Mouse (Mus musculus) stomach, embryonic 15.5 days (tissue): ENCODE measurements around the gene Mfsd12. TPM values are rescaled to one million over a fixed set of nuclear protein-coding genes. Genes with fewer than 3 reads are reported as not detected.

Source experiments
- ATAC-seq: fragments of 200-750 bp; cut with Nextera tagmentation; 2 replicates; pipeline ENCODE4 v1.8.0; 2017; ENCODE audit warnings: low read depth, moderate number of reproducible peaks, moderate TSS enrichment; ENCODE audit not compliant: insufficient read depth, low FRiP score
- H3K27ac ChIP-seq: fragments of 300-500 bp; sonication (generic); 2 replicates; pipeline ENCODE4 v1.5.1; 2015; ENCODE audit warnings: mild to moderate bottlenecking, inconsistent platforms
- H3K27me3 ChIP-seq: fragments of 300-500 bp; sonication (generic); replicated peaks from 2 replicates; pipeline ENCODE4 v1.6.1; 2015; ENCODE audit warnings: inconsistent platforms
- H3K36me3 ChIP-seq: fragments of 300-500 bp; sonication (generic); 2 replicates; pipeline ENCODE4 v1.6.1; 2015; ENCODE audit warnings: inconsistent platforms
- H3K4me1 ChIP-seq: fragments of 300-500 bp; sonication (generic); 2 replicates; pipeline ENCODE4 v1.6.1; 2015; ENCODE audit warnings: inconsistent platforms
- H3K4me2 ChIP-seq: fragments of 300-500 bp; sonication (generic); 2 replicates; pipeline ENCODE4 v1.6.1; 2015; ENCODE audit warnings: mild to moderate bottlenecking, inconsistent platforms
- H3K4me3 ChIP-seq: fragments of 300-500 bp; sonication (generic); replicated peaks from 2 replicates; pipeline ENCODE4 v1.5.1; 2015; ENCODE audit warnings: inconsistent platforms
- H3K9ac ChIP-seq: fragments of 300-500 bp; sonication (generic); 2 replicates; pipeline ENCODE4 v1.6.1; 2015; ENCODE audit warnings: inconsistent platforms
- H3K9me3 ChIP-seq: fragments of 300-500 bp; sonication (generic); 2 replicates; pipeline ENCODE4 v1.6.1; 2016; ENCODE audit warnings: inconsistent platforms
- whole genome bisulfite sequencing: fragments of 180-500 bp; shearing (Covaris S2); methylation state at CpG from one replicate; pipeline ENCODE4 v1.1.7; 2015; 5-methylcytosine and 5-hydroxymethylcytosine counted together
- polyA plus RNA-seq: library from polyadenylated mRNA; unstranded; fragments of >200 nt; fragmentation: Nextera tagmentation; extraction: Ambion mirVana; gene quantifications from 2 replicates; pipeline ENCODE4 v1.2.1, GENCODE M21; 2015

Mfsd12 gene
- polyA plus RNA-seq, 1 experiment from 2014 or later = 12.8 TPM

DNA sequence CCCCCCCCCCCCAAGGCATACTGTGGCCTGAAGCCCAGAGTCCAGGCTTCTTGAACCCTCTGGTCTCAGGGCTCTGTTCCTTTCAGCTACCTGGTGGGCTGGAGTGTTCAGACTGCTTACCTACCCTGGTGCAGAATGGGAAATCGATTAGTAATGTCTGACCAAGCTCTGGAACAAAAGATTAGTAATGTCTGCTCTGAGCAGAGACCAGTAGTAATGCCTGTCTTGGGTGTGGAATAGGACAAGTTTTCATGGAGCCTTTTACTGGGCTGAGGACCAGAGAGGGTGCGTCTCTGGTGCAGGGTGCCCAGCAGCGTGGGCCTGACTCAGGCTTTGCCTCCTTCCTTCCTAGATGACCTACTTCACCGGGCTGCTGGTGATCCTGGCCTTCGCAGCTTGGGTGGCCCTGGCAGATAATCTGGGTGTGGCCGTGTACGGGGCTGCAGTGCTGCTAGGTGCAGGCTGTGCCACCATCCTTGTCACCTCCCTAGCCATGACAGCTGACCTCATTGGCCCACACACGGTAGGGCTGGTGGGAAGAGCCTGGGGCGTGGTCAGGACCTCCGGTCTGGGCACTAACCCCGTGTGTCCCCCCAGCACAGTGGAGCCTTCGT, 5.2 kb downstream of the Mfsd12 start:
- Histone ChIP-seq H3K9me3 (no peaks in the 10 kb centered on the region), H3K4me1 (peaks cover 55% of the 10 kb centered on the region), H3K4me3 (no peak overlapping the region; the same call in 1 of the 2 replicates), H3K4me2 (peak overlapping the region; percentile 55), H3K9ac (no peak overlapping the region), H3K36me3 (peaks cover 8% of the 10 kb centered on the region), H3K27me3 (no peaks in the 10 kb centered on the region; the same call in 1 of the 2 replicates), H3K27ac (peak overlapping the region; percentile 75)
- WGBS = 59% methylated on average over 12 of the region's 12 CpGs
- ATAC-seq = peak; percentile 51

DNA sequence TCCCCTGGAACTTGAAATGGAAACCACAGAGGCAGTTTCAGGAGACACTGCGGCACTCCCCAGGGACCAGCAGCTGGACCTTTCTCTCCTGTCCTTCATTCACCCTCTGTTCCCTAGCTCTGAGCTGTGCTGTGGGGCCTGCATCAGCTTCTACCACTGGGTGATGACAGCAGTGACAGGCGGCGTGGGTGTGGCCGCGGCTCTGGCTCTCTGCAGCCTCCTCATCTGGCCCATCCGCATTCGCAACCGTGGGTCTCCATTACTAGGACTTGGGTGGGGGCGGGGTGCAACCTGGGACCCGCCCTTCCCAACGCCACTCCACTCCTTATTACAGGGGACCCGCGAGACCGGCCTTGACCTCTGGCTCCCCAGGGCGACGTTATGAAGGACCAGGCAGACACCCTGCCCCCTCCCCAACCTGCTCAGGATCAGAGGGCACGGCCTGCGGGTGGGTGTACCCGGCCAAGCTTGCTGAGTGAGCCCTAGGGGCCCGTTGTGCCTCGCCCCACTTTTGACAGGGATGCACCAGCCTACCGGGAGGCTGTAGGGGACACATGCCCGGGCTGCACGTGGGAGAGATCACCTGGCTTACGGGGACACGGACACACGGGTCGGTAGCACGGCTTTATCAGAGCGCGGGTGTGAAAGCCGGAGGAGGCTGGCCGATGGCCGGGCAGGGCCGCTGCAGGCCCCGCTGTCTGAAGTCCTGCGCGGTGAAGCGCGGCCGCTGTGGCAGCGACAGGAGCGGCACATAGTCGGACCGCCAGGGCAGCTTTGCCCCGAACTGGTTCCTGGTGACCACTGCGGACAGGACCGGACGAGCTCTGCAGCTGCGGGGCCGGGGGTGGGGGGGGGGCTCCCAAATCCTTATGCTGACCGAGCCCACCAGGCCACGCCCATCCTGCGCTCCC, 6.4 kb downstream of the Mfsd12 start:
- no peak overlapping the region for H3K9ac ChIP-seq
- no peaks in the 10 kb centered on the region; the same call in 1 of the 2 replicates for H3K27me3 ChIP-seq
- H3K4me3 ChIP-seq = peak overlapping the region; percentile 26
- H3K4me2 ChIP-seq = peak overlapping the region; percentile 55
- H3K4me1 ChIP-seq = peaks cover 48% of the 10 kb centered on the region
- peak overlapping the region; percentile 75 for H3K27ac ChIP-seq
- peaks cover 21% of the 10 kb centered on the region for H3K36me3 ChIP-seq
- no peak for ATAC-seq
- no peaks in the 10 kb centered on the region for H3K9me3 ChIP-seq
- WGBS = 19% methylated on average over 54 of the region's 54 CpGs

DNA sequence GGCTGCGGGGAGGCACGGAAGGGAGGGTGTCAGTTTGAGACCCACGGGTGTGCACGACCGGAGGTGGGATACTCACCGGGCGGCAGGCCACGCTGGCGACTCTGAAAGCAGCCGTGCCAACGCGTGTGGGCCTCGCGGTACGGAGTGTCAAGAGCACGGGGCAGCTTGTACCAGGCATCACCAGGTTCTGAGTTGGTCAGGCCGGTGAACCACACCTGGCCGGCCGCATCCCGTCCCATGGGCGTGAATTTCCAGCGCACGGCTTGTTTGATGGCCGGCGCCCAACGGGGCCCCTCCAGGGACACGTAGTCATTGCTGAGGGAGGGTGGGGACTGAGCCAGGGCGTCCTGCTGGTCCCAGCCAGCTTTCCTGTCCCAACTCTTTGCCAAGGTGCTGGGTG, 7.4 kb downstream of the Mfsd12 start:
- H3K9me3 ChIP-seq = no peaks in the 10 kb centered on the region
- H3K4me2 ChIP-seq = peak overlapping the region; percentile 55
- no peak overlapping the region for H3K9ac ChIP-seq
- H3K36me3 ChIP-seq = peaks cover 30% of the 10 kb centered on the region
- H3K4me3 ChIP-seq = peak overlapping the region; percentile 26
- H3K27me3 ChIP-seq = no peaks in the 10 kb centered on the region; the same call in 1 of the 2 replicates
- 0 out of 2 replicates have a peak, but pooled peaks have one; percentile 6 for ATAC-seq
- H3K4me1 ChIP-seq = peaks cover 39% of the 10 kb centered on the region
- 17% methylated on average over 28 of the region's 28 CpGs for WGBS
- peak overlapping the region; percentile 38; the same call in 1 of the 2 replicates for H3K27ac ChIP-seq

DNA sequence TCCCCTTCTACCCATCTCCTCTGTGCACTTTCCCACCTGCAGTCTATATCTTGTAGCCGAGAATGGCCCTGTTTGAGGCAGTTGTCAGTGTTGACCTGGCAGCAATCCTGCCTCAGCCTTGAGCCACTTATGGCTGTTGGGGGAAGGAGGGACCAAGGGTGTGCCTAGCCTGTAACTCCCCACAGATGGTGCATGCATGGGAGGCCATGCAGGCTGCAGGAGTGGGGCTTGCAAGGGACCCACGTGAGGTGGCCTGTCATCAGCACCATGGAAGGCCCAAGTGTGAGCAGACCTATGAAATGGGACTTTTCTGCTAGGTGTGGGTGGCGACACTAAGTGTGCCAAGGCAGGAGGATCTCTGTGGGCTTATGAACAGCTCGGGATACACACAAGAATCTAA, 7.8 kb downstream of the Mfsd12 start:
- ATAC-seq = no peak
- peak overlapping the region; percentile 55; the same call in 1 of the 2 replicates for H3K4me2 ChIP-seq
- peaks cover 35% of the 10 kb centered on the region for H3K36me3 ChIP-seq
- H3K4me3 ChIP-seq = no peak overlapping the region
- H3K27me3 ChIP-seq = no peaks in the 10 kb centered on the region; the same call in 1 of the 2 replicates
- no peak overlapping the region for H3K9ac ChIP-seq
- peak overlapping the region; percentile 38; the same call in 1 of the 2 replicates for H3K27ac ChIP-seq
- H3K4me1 ChIP-seq = peaks cover 39% of the 10 kb centered on the region
- no peaks in the 10 kb centered on the region for H3K9me3 ChIP-seq
- WGBS = 32% methylated on average over 4 of the region's 4 CpGs

DNA sequence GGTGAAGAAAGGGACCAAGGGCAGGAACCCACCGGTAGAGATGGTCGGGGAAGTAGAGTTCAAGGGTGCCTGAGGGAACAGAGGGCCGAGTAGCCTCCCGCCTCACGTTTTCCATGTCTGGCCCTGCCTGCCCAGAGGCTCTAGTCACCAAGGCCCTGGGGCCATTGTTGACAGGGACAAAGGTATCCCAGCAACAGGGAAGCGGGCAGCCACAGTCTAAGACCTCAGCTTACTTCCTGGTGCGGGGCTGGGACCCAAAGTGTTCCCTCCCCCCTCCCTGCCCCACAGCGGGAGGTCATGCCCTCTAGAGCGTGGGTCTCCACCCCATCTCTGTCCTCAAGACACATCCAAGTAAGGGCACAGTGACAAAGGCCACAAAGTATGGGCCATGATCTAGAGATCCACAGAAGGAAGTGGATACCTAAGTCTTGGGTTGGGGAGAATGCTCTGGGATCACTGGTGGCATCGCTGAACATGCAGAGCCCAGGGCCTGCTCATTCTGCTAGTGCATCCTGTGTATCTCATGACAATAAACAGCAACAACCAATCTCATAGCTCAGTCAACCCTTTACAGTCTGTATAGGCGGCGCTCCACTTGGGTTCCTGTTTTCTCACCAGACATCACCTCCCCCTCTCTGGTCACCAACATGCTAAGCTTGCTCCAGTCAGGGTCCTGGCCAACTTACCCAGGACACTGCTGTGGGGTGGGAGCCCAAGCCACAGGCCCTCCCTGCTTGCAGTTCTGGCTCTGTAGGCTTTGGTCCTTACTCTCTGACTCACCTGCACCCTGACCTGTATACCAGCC, 8.6 kb downstream of the Mfsd12 start, which contains the start of gene 4930404N11Rik:
4930404N11Rik (minus strand) TSS at position 145 of the 805 bp plus-strand sequence.
- Histone ChIP-seq H3K9me3 (no peaks in the 10 kb centered on the region), H3K27ac (peak within 1 kb of the TSS; percentile 51; the same call in 1 of the 2 replicates), H3K27me3 (no peaks in the 10 kb centered on the region; the same call in 1 of the 2 replicates), H3K4me2 (peak within 1 kb of the TSS; percentile 55), H3K4me3 (peak within 1 kb of the TSS; percentile 26), H3K36me3 (peaks cover 43% of the 10 kb centered on the region), H3K9ac (peak within 1 kb of the TSS; percentile 5; the same call in 1 of the 2 replicates), H3K4me1 (peaks cover 38% of the 10 kb centered on the region)
- 34% methylated on average over 12 of the region's 12 CpGs for WGBS
- no peak for ATAC-seq

DNA sequence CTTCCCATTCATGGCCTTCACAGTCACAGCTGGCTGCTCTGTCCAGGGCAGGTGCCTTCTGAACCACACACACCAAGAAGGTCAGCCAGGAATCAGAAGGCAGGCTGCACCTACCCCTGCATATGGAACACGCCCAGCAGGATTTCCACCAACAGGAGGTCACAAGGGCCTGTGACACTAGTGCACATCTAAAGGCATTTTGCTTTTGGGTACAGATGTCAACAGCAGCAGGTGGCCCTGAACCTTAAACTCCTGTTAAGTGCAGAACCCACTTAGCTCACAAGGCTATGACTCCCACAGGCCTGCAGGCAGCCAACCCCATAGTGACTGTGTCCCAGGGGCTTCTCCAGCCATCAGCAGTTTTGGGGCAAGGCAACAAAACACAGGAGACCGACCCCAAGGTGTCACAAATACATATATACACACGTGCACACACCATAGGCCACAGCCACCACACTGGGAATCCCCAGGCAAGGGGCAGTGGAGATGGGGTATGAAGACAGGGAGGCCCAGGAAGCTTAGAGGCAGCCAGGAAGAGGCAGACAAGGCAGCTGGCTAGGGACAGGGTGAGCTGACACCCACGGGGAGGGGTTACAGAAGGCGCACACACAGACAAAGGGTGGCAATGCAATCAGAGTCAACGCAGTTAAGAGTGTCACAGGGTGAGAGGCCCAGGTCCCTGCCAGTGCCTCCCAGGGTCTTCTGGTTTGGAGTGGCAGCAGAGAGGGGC, 9.4 kb downstream of the Mfsd12 start:
- H3K27me3 ChIP-seq = no peaks in the 10 kb centered on the region; the same call in 1 of the 2 replicates
- ATAC-seq = no peak
- no peaks in the 10 kb centered on the region for H3K9me3 ChIP-seq
- H3K4me1 ChIP-seq = peaks cover 37% of the 10 kb centered on the region
- H3K9ac ChIP-seq = no peak overlapping the region
- peaks cover 50% of the 10 kb centered on the region for H3K36me3 ChIP-seq
- no peak overlapping the region for H3K4me3 ChIP-seq
- H3K27ac ChIP-seq = peak overlapping the region; percentile 51; the same call in 1 of the 2 replicates
- H3K4me2 ChIP-seq = no peak overlapping the region
- 72% methylated on average over 6 of the region's 6 CpGs for WGBS

DNA sequence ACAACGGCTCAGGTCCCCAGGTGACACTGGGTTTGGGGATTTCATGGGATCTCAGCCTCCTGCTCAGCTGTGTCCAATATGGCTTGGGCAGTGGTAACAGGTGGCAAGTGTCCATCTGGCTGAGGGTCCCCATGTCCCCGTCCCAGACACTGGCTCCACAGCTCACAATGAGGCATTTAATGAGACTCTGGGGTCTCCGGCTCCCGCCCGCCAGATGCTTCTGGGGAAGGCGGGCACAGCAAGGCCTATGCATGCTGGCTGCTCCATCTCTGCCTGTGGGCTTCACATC, 9.9 kb downstream of the Mfsd12 start:
- Histone ChIP-seq H3K27ac (no peak overlapping the region), H3K9me3 (no peaks in the 10 kb centered on the region), H3K9ac (no peak overlapping the region), H3K4me2 (no peak overlapping the region), H3K4me1 (peaks cover 37% of the 10 kb centered on the region), H3K36me3 (peaks cover 54% of the 10 kb centered on the region), H3K27me3 (no peaks in the 10 kb centered on the region; the same call in 1 of the 2 replicates), H3K4me3 (no peak overlapping the region)
- no peak for ATAC-seq
- WGBS = 89% methylated on average over 6 of the region's 6 CpGs

DNA sequence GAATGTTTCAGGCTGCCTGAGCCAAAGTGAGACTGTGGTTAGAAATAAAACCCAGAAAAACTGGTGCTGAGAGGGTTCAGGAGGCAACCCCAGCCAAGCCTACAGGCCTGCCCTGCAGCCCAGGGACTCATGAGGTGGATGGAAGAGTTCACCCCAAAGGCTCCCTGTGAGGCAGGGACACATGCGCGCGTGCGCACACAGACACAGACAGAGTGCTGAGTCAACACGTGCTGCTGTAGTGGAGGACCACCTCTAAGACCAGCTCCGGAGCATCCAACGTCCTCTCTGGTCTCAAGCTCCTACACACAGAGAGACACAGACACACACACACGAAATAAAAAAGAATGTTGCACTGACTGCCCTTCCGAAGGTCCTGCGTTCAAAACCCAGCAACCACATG, 18.0 kb downstream of the Mfsd12 start:
- Histone ChIP-seq H3K4me2 (no peak overlapping the region), H3K9me3 (no peaks in the 10 kb centered on the region), H3K27me3 (no peaks in the 10 kb centered on the region), H3K4me1 (peaks cover 26% of the 10 kb centered on the region), H3K27ac (no peak overlapping the region), H3K4me3 (no peak overlapping the region), H3K36me3 (peaks cover 33% of the 10 kb centered on the region), H3K9ac (no peak overlapping the region)
- no peak for ATAC-seq
- 91% methylated on average over 10 of the region's 10 CpGs for WGBS

DNA sequence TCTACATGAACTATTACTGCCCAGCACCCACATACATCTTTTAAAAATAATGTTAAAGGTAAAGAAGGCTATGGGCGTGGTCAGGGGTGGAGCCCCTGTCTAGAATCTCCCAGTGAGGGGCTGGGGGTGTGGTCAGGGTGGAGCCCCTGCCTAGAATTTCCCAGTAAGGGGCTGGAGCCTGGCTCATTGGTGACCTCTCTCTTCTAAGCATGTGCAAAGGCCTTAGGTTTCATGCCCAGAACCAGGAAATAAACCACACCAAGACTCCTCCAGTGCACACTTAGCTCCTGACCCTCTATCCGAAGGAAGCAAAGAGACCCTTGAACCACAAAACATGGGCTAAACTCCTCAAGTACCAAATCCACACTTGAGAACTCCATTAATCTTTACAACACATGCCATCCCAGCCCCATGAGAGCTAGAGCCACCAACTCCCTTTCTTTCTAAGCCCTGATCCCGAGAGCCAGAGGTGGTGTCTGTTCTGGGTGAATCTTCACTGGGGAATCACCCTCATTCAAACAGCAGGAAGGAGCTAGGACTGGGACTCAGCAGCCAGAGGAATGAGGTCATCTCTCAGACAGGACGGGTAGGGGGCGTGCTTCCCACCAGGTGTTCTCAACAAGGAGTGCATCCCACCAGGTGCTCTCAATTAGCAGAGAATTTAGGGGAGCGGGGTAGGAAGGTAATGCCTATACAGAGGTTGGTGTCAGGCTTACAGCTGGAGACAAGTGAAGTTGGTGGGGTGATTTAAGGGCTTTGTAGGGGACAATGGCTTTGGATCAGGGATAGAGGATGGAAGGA, 19.5 kb downstream of the Mfsd12 start:
- H3K36me3 ChIP-seq = peaks cover 19% of the 10 kb centered on the region; the same call in 1 of the 2 replicates
- H3K4me2 ChIP-seq = peak overlapping the region; percentile 79
- H3K4me3 ChIP-seq = peak overlapping the region; percentile 82
- H3K9me3 ChIP-seq = no peaks in the 10 kb centered on the region
- no peaks in the 10 kb centered on the region for H3K27me3 ChIP-seq
- ATAC-seq = no peak
- H3K4me1 ChIP-seq = peaks cover 26% of the 10 kb centered on the region
- H3K9ac ChIP-seq = peak overlapping the region; percentile 81; the same call in 1 of the 2 replicates
- 30% methylated on average over 6 of the region's 6 CpGs for WGBS
- peak overlapping the region; percentile 68 for H3K27ac ChIP-seq

DNA sequence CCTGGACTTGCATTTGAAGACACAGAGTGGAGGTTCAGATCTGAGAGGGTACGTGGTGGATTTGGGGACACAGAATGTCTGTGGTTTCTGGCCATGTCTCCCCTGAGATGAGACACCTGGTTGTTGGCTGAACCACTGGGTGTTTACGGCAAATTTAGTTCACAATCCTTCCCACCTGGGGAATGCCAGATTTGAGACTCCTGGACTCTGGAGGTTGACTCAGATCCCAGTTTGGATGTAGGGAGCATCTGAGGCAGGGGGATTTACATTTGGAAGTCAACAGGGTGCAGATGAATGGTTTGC, 20.0 kb downstream of the Mfsd12 start:
- peak overlapping the region; percentile 68 for H3K27ac ChIP-seq
- no peak for ATAC-seq
- H3K4me3 ChIP-seq = peak overlapping the region; percentile 82
- no peaks in the 10 kb centered on the region for H3K27me3 ChIP-seq
- H3K4me1 ChIP-seq = peaks cover 26% of the 10 kb centered on the region
- WGBS = 27% methylated on average over 2 of the region's 2 CpGs
- H3K36me3 ChIP-seq = peaks cover 16% of the 10 kb centered on the region; the same call in 1 of the 2 replicates
- H3K9me3 ChIP-seq = no peaks in the 10 kb centered on the region
- H3K9ac ChIP-seq = peak overlapping the region; percentile 81; the same call in 1 of the 2 replicates
- H3K4me2 ChIP-seq = peak overlapping the region; percentile 79
